Mouse (Mus musculus) erythroblast, adult 5-6 weeks (primary cell): ENCODE results near the gene Os9. TPM values are rescaled to one million over a fixed set of nuclear protein-coding genes. Genes with fewer than 3 reads are reported as not detected.
"Not testable (repeated sequence)": the region's sequence is repeated elsewhere in the genome, so short reads cannot be mapped to it uniquely, and the experiment has no call there.

Experiments used
- ATAC-seq: replicated peaks from 2 replicates; pipeline ENCODE4 v1.8.0; 2016; ENCODE audit warnings: moderate number of reproducible peaks, mild to moderate bottlenecking, moderate TSS enrichment, inconsistent platforms; ENCODE audit not compliant: poor library complexity, low FRiP score, severe bottlenecking
- total RNA-seq, 2 experiments: library from RNA; stranded (forward) in 1 of 2; stranded (reverse) in 1 of 2; fragments of 150-400 nt in 1 of 2; fragments of 200-764, 138-1000 nt in 1 of 2; gene quantifications; 2 replicates each; pipeline versions ENCODE4 v1.2.3 to v1.2.4; 2015 to 2017; ENCODE audit warnings: low replicate concordance in 2 of 2

Gene Os9
- total RNA-seq, 2 experiments from 2014 or later, result 15.0 to 60.7 TPM

- no peak for ATAC-seq
These were observed 35.3 kb downstream of the Os9 start for GRCm38 (mm10) chr10:127085633-127086032.

- ATAC-seq, result no peak
These were observed 35.9 kb downstream of the Os9 start for GRCm38 (mm10) chr10:127085052-127085451.

GRCm38 (mm10) chr10:127083915-127084306 is 37.0 kb downstream of the Os9 start:
- ATAC-seq, result no peak

GRCm38 (mm10) chr10:127083292-127083914 is 37.5 kb downstream of the Os9 start:
- no peak for ATAC-seq

GRCm38 (mm10) chr10:127081996-127082620 is 38.8 kb downstream of the Os9 start:
- no peak for ATAC-seq

GRCm38 (mm10) chr10:127080901-127081780 is 39.8 kb downstream of the Os9 start:
- ATAC-seq, result no peak

GRCm38 (mm10) chr10:127079665-127080391 is 41.1 kb downstream of the Os9 start:
- no peak for ATAC-seq

- ATAC-seq, result no peak
These were observed 42.0 kb downstream of the Os9 start for GRCm38 (mm10) chr10:127078677-127079575.

- no peak for ATAC-seq
These were observed 42.8 kb downstream of the Os9 start for GRCm38 (mm10) chr10:127078001-127078676.

GRCm38 (mm10) chr10:127077515-127077914 is 43.4 kb downstream of the Os9 start:
- no peak for ATAC-seq

GRCm38 (mm10) chr10:127076082-127076481 is 44.8 kb downstream of the Os9 start:
- ATAC-seq, result no peak

GRCm38 (mm10) chr10:127075651-127076050 is 45.3 kb downstream of the Os9 start:
- no peak for ATAC-seq

- no peak for ATAC-seq
These were observed 45.9 kb downstream of the Os9 start, which contains the start of gene Agap2 for GRCm38 (mm10) chr10:127075080-127075479. Gene Agap2 (plus strand): TSS chr10:127075284.

- ATAC-seq, result no peak
These were observed 47.0 kb downstream of the Os9 start for GRCm38 (mm10) chr10:127073981-127074380.

GRCm38 (mm10) chr10:127072969-127073368 is 48.0 kb downstream of the Os9 start:
- ATAC-seq, result not testable (repeated sequence)

GRCm38 (mm10) chr10:127072270-127072669 is 48.7 kb downstream of the Os9 start:
- ATAC-seq, result not testable (repeated sequence)

GRCm38 (mm10) chr10:127071203-127071602 is 49.7 kb downstream of the Os9 start:
- ATAC-seq, result no peak
